In genomic region chr6:85046531-85046930, GRCm38 (mm10) we compare ENCODE assay signal across 9 mouse cellular contexts.
"Had no signal": no experiment of that assay in that cellular context is flagged by ENCODE, and none has a peak within 500 bp of the region (broad histone marks: within the 10 kb centered on the region; RNA-seq: fewer than 3 reads in every experiment).

No protein-coding gene starts in this region.

- DNase-seq: kidney, postnatal 25 days; left cerebral cortex, postnatal 4 days; liver, postnatal 0 days; lung, embryonic 14.5 days; right cerebral cortex, adult 18-20 months; right cerebral cortex, postnatal 14 days; right cerebral cortex, postnatal 4 days; thymus, adult 18-20 months; thymus, postnatal 36 days had no signal
